In genomic region chr9:58651993-58652392, GRCm38 (mm10) we compare ENCODE assay signal across 9 mouse cellular contexts.
DNase-seq lines count a peak whose midpoint lies in the region; ATAC-seq and TF ChIP-seq lines count a peak whose summit lies in the region.
"Had no signal": no experiment of that assay in that cellular context is flagged by ENCODE, and none has a peak within 500 bp of the region (broad histone marks: within the 10 kb centered on the region; RNA-seq: fewer than 3 reads in every experiment).

No protein-coding gene starts in this region.

- H3K4me3 ChIP-seq in heart, adult 2 months = no peak overlapping the region
- H3K4me3 ChIP-seq in heart, embryonic 12.5 days = no peak overlapping the region
- no peak overlapping the region for H3K4me3 ChIP-seq in midbrain, embryonic 14.5 days (replicated peaks; ENCODE audit: low read depth, low read length)
- no peak overlapping the region for H3K4me3 ChIP-seq in midbrain, embryonic 15.5 days
- no peak overlapping the region for H3K4me3 ChIP-seq in liver, embryonic 14.5 days (ENCODE audit: insufficient read depth in 1 of 2, low read depth in 2 of 2, low read length in 2 of 2)
- H3K4me3 ChIP-seq: myocyte had no signal

- H3K27ac ChIP-seq in heart, adult 2 months = no peak overlapping the region
- H3K27ac ChIP-seq in heart, embryonic 12.5 days (ENCODE audit: poor library complexity, severe bottlenecking) = no peak overlapping the region
- no peak overlapping the region for H3K27ac ChIP-seq in midbrain, embryonic 14.5 days (replicated peaks; ENCODE audit: low read depth, low read length)
- no peak overlapping the region for H3K27ac ChIP-seq in midbrain, embryonic 15.5 days
- H3K27ac ChIP-seq in liver, embryonic 14.5 days = no peak overlapping the region

- H3K9ac ChIP-seq in heart, adult 2 months (ENCODE audit: low read depth, low read length) = no peak overlapping the region
- no peak overlapping the region for H3K9ac ChIP-seq in heart, embryonic 12.5 days
- no peak overlapping the region for H3K9ac ChIP-seq in midbrain, embryonic 14.5 days (replicated peaks; ENCODE audit: low read length)
- no peak overlapping the region for H3K9ac ChIP-seq in midbrain, embryonic 15.5 days
- no peak overlapping the region for H3K9ac ChIP-seq in liver, embryonic 14.5 days (replicated peaks)

- 37% methylated on average over 4 of the region's 4 CpGs for WGBS in heart, adult 2 months
- 60% methylated on average over 4 of the region's 4 CpGs for WGBS in heart, embryonic 12.5 days
- 56% methylated on average over 4 of the region's 4 CpGs for WGBS in midbrain, embryonic 14.5 days
- WGBS in midbrain, embryonic 15.5 days = 51% methylated on average over 4 of the region's 4 CpGs
- WGBS in liver, embryonic 14.5 days (ENCODE audit: insufficient replicate concordance) = 50% methylated on average over 4 of the region's 4 CpGs

- H3K36me3 ChIP-seq in heart, adult 2 months (ENCODE audit: control insufficient read depth, insufficient read depth, low read length) = peaks cover 4% of the 10 kb centered on the region
- H3K36me3 ChIP-seq in heart, embryonic 12.5 days = peaks cover 16% of the 10 kb centered on the region
- H3K36me3 ChIP-seq in midbrain, embryonic 14.5 days (ENCODE audit: control insufficient read depth, insufficient read depth, low read length) = peaks cover 8% of the 10 kb centered on the region; the same call in 1 of the 2 replicates
- no peaks in the 10 kb centered on the region for H3K36me3 ChIP-seq in midbrain, embryonic 15.5 days (replicated peaks)
- H3K36me3 ChIP-seq in liver, embryonic 14.5 days (replicated peaks; ENCODE audit: control insufficient read depth, insufficient read depth, low read depth) = peaks cover 26% of the 10 kb centered on the region

- TF ChIP-seq EP300 in heart, adult 2 months (IDR thresholded peaks at IDR 0.05; ENCODE audit: insufficient read depth, low read depth, low read length) = no peak
- no peak for TF ChIP-seq EP300 in liver, embryonic 14.5 days (IDR thresholded peaks at IDR 0.05; ENCODE audit: low read depth)

- no peaks in the 10 kb centered on the region for H3K79me2 ChIP-seq in heart, adult 2 months (replicated peaks; ENCODE audit: control insufficient read depth, insufficient read depth, low read length)

- no peaks in the 10 kb centered on the region for H3K9me3 ChIP-seq in heart, embryonic 12.5 days (replicated peaks)
- H3K9me3 ChIP-seq in midbrain, embryonic 14.5 days (ENCODE audit: control insufficient read depth, low read length) = no peaks in the 10 kb centered on the region
- no peaks in the 10 kb centered on the region for H3K9me3 ChIP-seq in midbrain, embryonic 15.5 days
- H3K9me3 ChIP-seq in liver, embryonic 14.5 days (ENCODE audit: control insufficient read depth, low read length) = no peaks in the 10 kb centered on the region

- no peak for ATAC-seq in heart, embryonic 12.5 days (ENCODE audit: insufficient number of reproducible peaks, low FRiP score)
- ATAC-seq in midbrain, embryonic 14.5 days (ENCODE audit: low FRiP score, low TSS enrichment) = no peak
- no peak for ATAC-seq in midbrain, embryonic 15.5 days (replicated peaks)
- ATAC-seq in liver, embryonic 14.5 days (ENCODE audit: insufficient read depth) = no peak

- H3K4me1 ChIP-seq in heart, adult 2 months (ENCODE audit: control insufficient read depth, insufficient read depth, low read length) = peaks cover 1% of the 10 kb centered on the region
- peaks cover 8% of the 10 kb centered on the region; the same call in 1 of the 2 replicates for H3K4me1 ChIP-seq in heart, embryonic 12.5 days (replicated peaks)
- H3K4me1 ChIP-seq in midbrain, embryonic 14.5 days (ENCODE audit: control insufficient read depth, insufficient read depth, low read length) = no peaks in the 10 kb centered on the region
- no peaks in the 10 kb centered on the region for H3K4me1 ChIP-seq in midbrain, embryonic 15.5 days
- H3K4me1 ChIP-seq in liver, embryonic 14.5 days (replicated peaks; ENCODE audit: control insufficient read depth in 2 of 2, insufficient read depth in 2 of 2, low read length in 1 of 2) = peaks cover 16 to 38% of the 10 kb centered on the region in 2 experiments

- no peak overlapping the region for H3K4me2 ChIP-seq in heart, embryonic 12.5 days
- no peak overlapping the region for H3K4me2 ChIP-seq in midbrain, embryonic 14.5 days (ENCODE audit: low read length)
- no peak overlapping the region for H3K4me2 ChIP-seq in midbrain, embryonic 15.5 days
- no peak overlapping the region for H3K4me2 ChIP-seq in liver, embryonic 14.5 days (ENCODE audit: low read depth)

- peak; percentile 90 for TF ChIP-seq CTCF in heart, adult 2 months (IDR thresholded peaks at IDR 0.05)
- TF ChIP-seq CTCF in liver, embryonic 14.5 days (IDR thresholded peaks at IDR 0.05; ENCODE audit: low read depth) = peak; percentile 58; the same call in 1 of the 2 replicates

- H3K27me3 ChIP-seq in heart, adult 2 months (ENCODE audit: control insufficient read depth, insufficient read depth, low read length) = no peaks in the 10 kb centered on the region
- no peaks in the 10 kb centered on the region for H3K27me3 ChIP-seq in heart, embryonic 12.5 days (replicated peaks)
- H3K27me3 ChIP-seq in midbrain, embryonic 14.5 days (ENCODE audit: control insufficient read depth, insufficient read depth, low read length) = no peaks in the 10 kb centered on the region
- H3K27me3 ChIP-seq in midbrain, embryonic 15.5 days (replicated peaks) = no peaks in the 10 kb centered on the region
- H3K27me3 ChIP-seq in liver, embryonic 14.5 days (ENCODE audit: control insufficient read depth, insufficient read depth, low read length) = no peaks in the 10 kb centered on the region

- DNase-seq in heart, adult 2 months = no peak
- DNase-seq in midbrain, embryonic 14.5 days = peak; percentile 93
- DNase-seq in c-Kit-positive CD71-negative TER-119-negative erythroid progenitor cells, embryonic 14.5 days (ENCODE audit: low read depth) = peak; percentile 66
- peak in 2 of 3 experiments; percentile 53 to 55 for DNase-seq in liver, embryonic 14.5 days (ENCODE audit: low read depth in 3 of 3, low spot score in 3 of 3)
- no peak for DNase-seq in neural tube, embryonic 10.5 days (ENCODE audit: extremely low spot score, low spot score)
- DNase-seq in testis, postnatal 10 days (ENCODE audit: low spot score) = no peak

- no peak for TF ChIP-seq POLR2A in heart, adult 2 months (IDR thresholded peaks at IDR 0.05; ENCODE audit: insufficient read depth, low read depth, low read length)

- intact Hi-C loops in heart, adult 2 months (cut with DNase I) = loop anchor here (1.0 kb wide), 2 partner anchors 74 to 112 kb away; no protein-coding TSS in a partner anchor

Comparison
In these comparisons a context has a peak if more than half of its experiments do, and no peak if none do; other contexts are left out.
1. DNase-seq: peak in midbrain, embryonic 14.5 days (single experiment), c-Kit-positive CD71-negative TER-119-negative erythroid progenitor cells, embryonic 14.5 days (single experiment) and liver, embryonic 14.5 days (2 of 3); none in heart, adult 2 months (0 of 2), neural tube, embryonic 10.5 days (single experiment) and testis, postnatal 10 days (single experiment).